Mouse (Mus musculus): Measurements from ENCODE around the gene Ern2.

The Ern2 gene

DNA sequence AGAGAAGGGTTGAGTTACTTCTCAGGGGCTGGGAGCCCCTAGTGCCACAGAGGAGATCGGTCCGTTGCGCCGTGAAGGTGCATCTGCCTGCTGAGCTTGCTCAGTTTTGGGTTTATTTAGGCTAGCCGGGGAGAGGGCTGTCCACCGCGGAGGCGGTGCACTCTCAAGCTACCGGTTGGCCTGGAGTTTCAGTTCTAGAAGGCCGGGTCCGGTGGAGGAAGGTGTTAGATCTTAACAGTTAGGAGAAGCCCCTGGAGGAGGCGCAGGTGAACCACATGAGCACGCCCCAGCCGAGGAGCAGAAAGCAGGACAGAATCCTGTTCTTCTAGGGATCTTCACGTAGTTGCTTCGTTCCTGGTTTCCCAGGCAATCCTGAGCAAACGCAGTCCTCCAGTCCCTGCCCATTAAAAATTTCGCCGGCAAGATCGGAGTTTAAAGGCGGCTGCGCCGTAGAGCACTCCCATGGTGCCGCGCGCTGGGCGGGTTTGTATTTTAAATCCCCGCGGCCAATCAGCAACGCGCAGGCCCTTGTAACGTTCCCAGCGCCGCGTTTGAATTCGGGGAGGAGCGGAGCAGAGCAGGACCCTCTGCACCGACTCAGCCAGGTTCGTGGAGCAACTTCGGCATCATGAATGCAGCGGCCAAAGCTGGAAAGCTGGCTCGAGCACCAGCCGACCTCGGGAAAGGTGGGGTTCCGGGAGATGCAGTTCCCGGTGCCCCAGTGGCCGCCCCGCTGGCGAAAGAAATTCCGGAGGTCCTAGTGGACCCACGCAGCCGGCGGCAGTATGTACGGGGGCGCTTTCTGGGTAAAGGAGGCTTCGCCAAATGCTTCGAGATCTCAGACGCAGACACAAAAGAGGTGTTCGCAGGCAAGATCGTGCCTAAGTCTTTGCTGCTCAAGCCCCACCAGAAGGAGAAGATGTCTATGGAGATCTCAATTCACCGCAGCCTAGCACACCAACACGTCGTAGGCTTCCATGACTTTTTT, 26.8 kb downstream of the Ern2 start, which contains the start of gene Plk1:
Gene Plk1, plus strand, starts transcription at position 525 of the 988 bp plus-strand sequence.
- peak; percentile 63 to 65 for DNase-seq

DNA sequence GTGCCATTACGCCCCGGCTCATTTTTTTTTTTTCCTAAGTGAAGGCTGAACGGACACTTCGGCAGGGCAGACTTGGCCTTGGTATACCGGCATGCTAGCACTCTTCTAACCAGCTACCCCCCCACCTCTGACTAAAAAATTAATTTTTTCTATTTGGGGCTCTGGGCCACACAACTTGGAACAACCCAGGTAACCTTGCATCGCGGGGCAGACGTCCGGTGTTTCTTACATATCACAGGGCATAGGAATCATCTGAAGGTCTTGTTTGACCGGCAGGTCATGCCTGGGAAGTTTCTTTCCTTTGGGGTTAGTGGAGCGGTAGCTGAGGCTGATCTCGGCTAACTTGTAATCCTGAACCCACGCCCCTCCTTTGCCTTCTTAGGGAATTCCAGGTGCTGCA, 27.5 kb downstream of the Ern2 start:
- no peak for DNase-seq

DNA sequence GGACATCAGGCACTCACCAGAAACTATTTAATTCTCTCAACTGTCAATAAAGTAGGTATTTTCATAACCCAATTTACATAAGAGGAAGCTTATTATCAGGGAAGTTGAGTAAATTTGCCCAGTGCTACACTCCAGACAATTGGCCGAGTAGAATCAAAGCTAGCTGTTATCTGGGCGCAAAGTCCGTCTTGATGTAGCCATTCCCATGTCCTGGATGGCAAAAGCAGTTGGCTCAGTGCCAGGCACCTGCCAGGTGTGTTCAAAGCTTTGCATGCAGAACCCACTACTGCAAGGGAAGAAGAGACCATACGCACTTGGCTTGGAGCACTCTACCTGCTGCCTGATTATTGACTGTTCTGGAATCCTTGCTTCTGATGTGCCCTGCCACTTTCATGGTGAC, 33.5 kb downstream of the Ern2 start:
- DNase-seq: no peak

DNA sequence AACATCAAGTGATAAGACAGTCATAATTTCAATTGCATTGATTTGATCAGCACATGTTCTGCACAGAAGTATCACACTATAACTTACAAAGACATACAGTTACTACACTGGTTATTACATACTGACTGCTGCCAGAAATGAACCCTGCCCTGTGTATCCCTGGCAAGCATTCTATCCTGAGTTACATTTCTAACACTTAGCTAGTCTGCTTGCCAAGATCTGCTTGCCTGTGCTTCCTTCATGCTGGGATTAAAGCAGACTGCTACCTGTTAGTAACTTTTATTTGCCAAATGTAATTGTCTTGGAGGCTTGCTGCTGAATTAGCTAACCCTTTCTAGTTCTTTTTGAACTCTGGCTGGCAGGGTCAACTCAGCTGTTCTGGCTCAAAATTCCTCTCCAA, 45.0 kb downstream of the Ern2 start:
- no peak for DNase-seq

DNA sequence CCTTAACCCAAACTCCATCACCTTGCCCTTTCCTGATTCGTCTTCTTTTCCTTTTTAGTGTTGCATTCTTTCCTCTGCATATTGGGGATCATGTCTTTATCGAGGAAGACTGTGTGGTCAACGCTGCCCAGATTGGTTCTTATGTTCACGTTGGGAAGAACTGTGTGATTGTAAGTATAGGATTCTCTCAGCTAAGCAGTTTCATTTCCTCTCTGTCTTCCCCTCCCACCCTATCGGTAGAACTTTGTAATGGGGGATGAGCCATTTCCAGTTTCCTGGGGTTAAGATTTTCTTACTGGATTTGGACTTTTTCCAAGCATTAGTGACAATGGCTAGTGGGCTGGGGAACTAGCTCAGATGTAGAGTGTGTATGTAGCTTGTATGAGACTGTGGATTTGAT, 47.8 kb downstream of the Ern2 start:
- no peak for DNase-seq

DNA sequence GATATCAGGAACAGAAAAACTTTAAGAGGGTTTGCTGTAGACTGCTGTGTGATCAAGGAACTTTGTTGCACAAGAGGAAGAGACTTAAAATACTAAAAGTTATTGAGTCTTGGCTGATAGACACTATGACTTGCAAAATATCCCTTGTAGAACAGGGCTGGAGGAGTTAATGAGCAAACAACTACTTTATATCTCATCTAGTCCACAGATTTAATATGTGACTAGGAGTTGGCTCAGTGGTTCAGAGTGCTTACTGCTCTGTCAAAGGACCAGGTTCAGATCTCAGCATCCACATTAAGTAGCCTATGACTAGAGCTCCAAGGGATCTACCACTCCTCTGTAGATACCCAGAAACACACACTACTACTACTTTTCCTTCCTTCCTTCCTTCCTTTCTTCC, 48.9 kb downstream of the Ern2 start:
- DNase-seq: no peak

DNA sequence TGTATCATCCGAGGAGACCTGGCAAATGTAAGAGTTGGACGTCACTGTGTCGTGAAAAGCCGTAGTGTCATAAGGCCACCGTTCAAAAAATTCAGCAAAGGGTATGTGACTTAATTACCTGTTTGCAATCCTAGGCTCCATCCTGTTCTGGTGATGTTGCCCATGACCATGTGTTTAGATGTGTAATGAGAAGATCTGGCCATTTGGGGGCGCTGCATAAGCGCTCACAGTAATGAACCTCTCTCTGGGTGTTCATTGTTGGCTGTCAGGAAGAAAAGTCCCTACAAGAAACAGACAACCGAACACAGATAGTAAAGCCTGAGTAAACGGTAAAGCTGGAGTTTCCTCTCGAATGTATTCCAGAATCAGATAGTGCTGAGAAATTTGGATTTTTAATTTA, 50.9 kb downstream of the Ern2 start:
- peak; percentile 58 to 61 for DNase-seq

DNA sequence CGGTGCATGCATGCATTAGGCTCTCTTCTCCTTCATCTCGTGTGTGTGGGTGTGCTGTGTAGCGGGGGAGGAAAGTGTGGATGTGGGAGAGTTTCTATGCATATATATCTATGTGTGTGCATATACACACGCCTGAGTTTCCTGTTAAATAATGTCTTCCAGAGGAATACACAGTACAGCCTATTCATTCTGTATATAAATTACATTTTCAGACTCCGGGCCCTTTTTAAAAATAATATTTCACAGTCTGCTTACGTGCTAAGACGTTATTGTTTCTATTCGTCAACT, 52.7 kb downstream of the Ern2 start:
- DNase-seq: no peak

DNA sequence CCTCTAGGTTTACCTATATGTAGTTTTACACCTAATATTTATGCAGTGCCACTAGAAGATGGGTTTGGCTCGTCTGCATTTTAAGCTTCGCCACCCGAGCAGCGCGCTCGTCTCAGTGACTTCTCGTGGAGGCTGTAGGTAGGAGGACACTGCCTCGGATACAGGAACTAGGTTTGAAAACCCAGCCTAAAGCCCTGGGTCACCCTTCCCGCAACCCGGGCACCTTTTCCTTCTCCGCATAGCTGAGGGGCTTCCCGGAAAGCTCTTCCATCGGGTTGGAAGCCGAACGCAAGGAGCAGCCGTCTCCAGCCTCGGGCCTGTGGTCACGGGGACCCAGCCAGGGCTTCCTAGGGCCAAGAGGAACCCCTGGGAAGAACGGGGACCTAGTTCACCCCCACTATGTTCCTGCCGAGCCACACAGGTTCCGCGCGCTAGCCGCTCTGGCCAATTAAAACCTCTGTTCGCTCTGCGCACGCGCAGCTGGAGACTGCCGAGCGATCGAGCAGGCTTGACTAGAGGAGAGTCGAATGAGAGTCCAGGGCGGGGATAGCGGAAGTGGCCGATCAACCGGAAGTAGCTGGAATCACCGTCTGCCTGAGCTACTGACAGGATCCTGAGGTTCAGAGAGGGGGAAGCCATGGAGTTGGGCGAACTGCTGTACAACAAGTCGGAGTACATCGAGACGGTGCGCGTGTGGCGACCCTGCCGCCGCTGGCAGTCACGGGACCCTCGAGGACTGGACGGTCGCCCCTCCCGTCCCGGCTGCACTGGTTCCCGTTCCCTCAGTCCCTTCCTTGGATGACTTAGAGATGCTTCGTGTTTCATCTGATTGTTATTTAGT, 53.3 kb downstream of the Ern2 start, which contains the start of the genes Palb2 and Dctn5:
Gene Palb2, minus strand, starts transcription at position 489 of the 841 bp plus-strand sequence.
Gene Dctn5, plus strand, starts transcription at position 545 of the 841 bp plus-strand sequence.
- DNase-seq: peak; percentile 96 to 97

DNA sequence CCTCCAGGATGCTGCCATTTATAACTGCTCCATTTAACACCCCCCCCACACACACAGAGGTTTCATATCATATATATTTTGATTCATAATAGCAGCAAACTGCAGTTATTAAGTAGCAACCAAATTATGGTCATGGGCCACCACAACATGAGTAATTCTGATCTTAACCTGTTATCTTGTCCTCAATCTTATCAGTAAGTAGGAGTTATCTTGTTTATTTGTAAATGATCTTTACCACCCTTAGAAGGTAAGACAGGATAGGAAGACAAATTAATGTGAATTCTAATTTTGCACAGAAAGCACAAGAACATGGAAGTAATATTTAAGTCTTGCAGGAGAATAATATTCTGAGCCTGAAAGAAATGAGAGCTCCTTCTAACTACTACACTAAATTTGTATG, 54.2 kb downstream of the Ern2 start:
- DNase-seq: no peak

DNA sequence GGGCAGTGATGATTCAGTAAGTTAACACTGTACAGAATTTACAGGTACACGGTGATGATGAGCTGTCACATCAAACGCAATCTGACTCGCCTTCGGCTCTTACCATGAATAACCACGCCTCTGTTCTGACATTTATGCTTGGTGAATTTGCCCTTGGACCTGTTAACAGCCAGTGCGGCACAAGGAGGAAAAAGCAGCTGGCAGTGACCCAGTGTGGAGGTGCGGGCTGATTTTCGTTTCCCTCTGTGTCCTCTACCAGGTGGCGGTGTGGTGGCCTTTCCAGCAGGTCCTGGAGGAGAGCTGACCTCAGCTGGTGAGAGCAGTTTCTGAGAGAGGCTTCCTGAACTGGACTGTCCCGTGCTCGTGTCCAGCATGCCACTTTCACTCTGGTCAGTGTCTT, 59.1 kb downstream of the Ern2 start:
- no peak for DNase-seq

DNA sequence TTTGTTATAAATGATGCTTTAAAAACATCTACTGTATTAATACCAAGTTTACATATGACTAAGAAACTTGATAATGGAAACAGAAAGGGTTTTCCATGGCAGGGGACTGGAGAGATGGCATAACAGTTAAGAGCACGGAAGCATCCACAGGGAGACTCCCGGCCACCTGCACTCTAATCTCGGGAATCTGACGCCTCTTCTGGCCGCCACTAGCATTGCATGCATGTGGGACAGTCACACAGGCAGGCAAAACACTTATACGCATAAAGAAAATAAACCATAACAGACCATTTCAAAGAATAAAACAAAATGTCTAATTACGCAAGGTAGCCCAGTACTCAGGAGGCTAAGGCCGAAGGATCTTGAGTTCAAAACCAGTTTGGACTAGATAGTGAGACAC, 60.4 kb downstream of the Ern2 start:
- no peak for DNase-seq

DNA sequence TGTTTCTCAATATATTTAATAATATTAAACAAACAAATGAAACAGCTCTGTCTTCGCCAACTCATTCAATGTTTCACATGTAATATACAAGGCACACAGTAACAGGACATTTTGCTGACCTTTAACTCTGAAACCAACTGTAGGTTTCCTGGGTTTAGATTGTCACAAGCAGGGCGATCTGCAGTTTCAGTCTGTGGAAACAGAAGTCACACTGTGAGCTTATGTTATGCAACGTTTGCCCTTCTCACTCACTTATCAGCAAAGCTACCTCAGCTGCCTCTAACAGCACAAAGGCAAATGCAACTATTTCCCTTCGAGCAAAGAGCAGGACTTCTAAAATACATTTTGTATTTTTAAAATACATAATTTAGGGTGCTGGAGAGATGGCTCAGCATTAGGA, 62.5 kb downstream of the Ern2 start:
- DNase-seq: no peak

All from B cell, adult 2 months (primary cell).